9 mouse cellular contexts compared by ENCODE assay signal in the genomic region with DNA sequence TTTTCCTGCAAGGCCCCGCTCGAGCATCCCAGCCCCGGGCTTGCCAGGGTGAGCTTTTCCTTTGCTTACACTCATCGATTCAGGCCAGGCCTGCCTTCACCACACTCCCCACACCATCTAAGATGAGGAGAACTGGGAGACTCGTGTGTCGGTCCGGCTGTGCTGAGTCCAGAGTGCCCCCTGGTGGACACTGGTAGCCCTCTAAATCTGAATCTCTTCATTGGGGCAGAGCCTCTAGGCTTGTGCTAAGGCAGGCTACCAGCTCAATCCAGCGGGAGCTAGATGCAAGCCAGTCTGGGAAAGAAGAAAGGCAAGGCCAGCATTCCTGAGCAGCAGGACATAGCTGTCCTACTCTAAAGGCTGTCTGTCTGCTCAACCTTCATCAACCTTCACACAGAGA. TPM values are rescaled to one million over a fixed set of nuclear protein-coding genes. Genes with fewer than 3 reads are reported as not detected.
DNase-seq lines count a peak whose midpoint lies in the region; ATAC-seq lines count a peak whose summit lies in the region.
"Had no signal": no experiment of that assay in that cellular context is flagged by ENCODE, and none has a peak within 500 bp of the region (broad histone marks: within the 10 kb centered on the region; RNA-seq: fewer than 3 reads in every experiment).

No protein-coding gene starts in this region.

- DNase-seq in heart, adult 11 months = peak; percentile 98
- peak; percentile 88 for DNase-seq in embryonic facial prominence, embryonic 14.5 days (ENCODE audit: low spot score)
- DNase-seq in kidney, postnatal 10 days = peak; percentile 97
- DNase-seq in neural tube, embryonic 10.5 days (ENCODE audit: extremely low spot score, low spot score) = peak; percentile 86

- no peak overlapping the region for H3K27ac ChIP-seq in heart, embryonic 11.5 days (ENCODE audit: low read depth, low read length)
- no peak overlapping the region for H3K27ac ChIP-seq in embryonic facial prominence, embryonic 14.5 days (replicated peaks; ENCODE audit: low read depth, low read length)
- H3K27ac ChIP-seq in heart, embryonic 13.5 days (replicated peaks) = no peak overlapping the region
- H3K27ac ChIP-seq in liver, embryonic 12.5 days = peak overlapping the region; percentile 78
- no peak overlapping the region for H3K27ac ChIP-seq in stomach, embryonic 14.5 days (ENCODE audit: low read length)

- no peak; the same call in 1 of the 2 replicates for ATAC-seq in heart, embryonic 11.5 days (replicated peaks; ENCODE audit: insufficient number of reproducible peaks, low FRiP score, low TSS enrichment)
- ATAC-seq in embryonic facial prominence, embryonic 14.5 days (ENCODE audit: low read depth) = peak; percentile 85
- peak; percentile 39; the same call in 1 of the 2 replicates for ATAC-seq in heart, embryonic 13.5 days (ENCODE audit: extremely low read depth, insufficient number of reproducible peaks, low FRiP score, low TSS enrichment)
- ATAC-seq in liver, embryonic 12.5 days = peak; percentile 63
- peak; percentile 76 for ATAC-seq in stomach, embryonic 14.5 days (ENCODE audit: insufficient number of reproducible peaks, insufficient read depth, low FRiP score, low read depth)
- ATAC-seq: Patski had no signal

- H3K9me3 ChIP-seq in heart, embryonic 11.5 days (replicated peaks; ENCODE audit: control insufficient read depth, low read length) = no peaks in the 10 kb centered on the region
- no peaks in the 10 kb centered on the region for H3K9me3 ChIP-seq in embryonic facial prominence, embryonic 14.5 days (ENCODE audit: control insufficient read depth, low read length)
- no peaks in the 10 kb centered on the region for H3K9me3 ChIP-seq in heart, embryonic 13.5 days
- H3K9me3 ChIP-seq in liver, embryonic 12.5 days (replicated peaks) = no peaks in the 10 kb centered on the region
- no peaks in the 10 kb centered on the region for H3K9me3 ChIP-seq in stomach, embryonic 14.5 days (ENCODE audit: control insufficient read depth, low read depth, low read length)

- no peak overlapping the region for H3K4me2 ChIP-seq in heart, embryonic 11.5 days
- no peak overlapping the region for H3K4me2 ChIP-seq in embryonic facial prominence, embryonic 14.5 days (ENCODE audit: low read depth, low read length)
- H3K4me2 ChIP-seq in heart, embryonic 13.5 days = no peak overlapping the region
- no peak overlapping the region for H3K4me2 ChIP-seq in liver, embryonic 12.5 days
- H3K4me2 ChIP-seq in stomach, embryonic 14.5 days (replicated peaks; ENCODE audit: low read depth, low read length) = no peak overlapping the region

- no peaks in the 10 kb centered on the region for H3K27me3 ChIP-seq in heart, embryonic 11.5 days (ENCODE audit: control insufficient read depth, insufficient read depth, low read length)
- no peaks in the 10 kb centered on the region for H3K27me3 ChIP-seq in embryonic facial prominence, embryonic 14.5 days (replicated peaks; ENCODE audit: control insufficient read depth, insufficient read depth, low read length)
- no peaks in the 10 kb centered on the region for H3K27me3 ChIP-seq in heart, embryonic 13.5 days (replicated peaks)
- no peaks in the 10 kb centered on the region for H3K27me3 ChIP-seq in liver, embryonic 12.5 days (replicated peaks)
- no peaks in the 10 kb centered on the region for H3K27me3 ChIP-seq in stomach, embryonic 14.5 days (ENCODE audit: control insufficient read depth, insufficient read depth, low read length)
- H3K27me3 ChIP-seq: Patski had no signal

- no peak overlapping the region; the same call in 1 of the 2 replicates for H3K9ac ChIP-seq in heart, embryonic 11.5 days (ENCODE audit: low read depth, low read length)
- H3K9ac ChIP-seq in embryonic facial prominence, embryonic 14.5 days (ENCODE audit: low read depth, low read length) = peak overlapping the region; percentile 31; the same call in 1 of the 2 replicates
- H3K9ac ChIP-seq in heart, embryonic 13.5 days = 0 out of 2 replicates have a peak overlapping the region, but pooled peaks have one; percentile 37
- H3K9ac ChIP-seq in liver, embryonic 12.5 days = no peak overlapping the region
- no peak overlapping the region for H3K9ac ChIP-seq in stomach, embryonic 14.5 days (replicated peaks; ENCODE audit: low read depth, low read length)

- no peak overlapping the region for H3K4me3 ChIP-seq in heart, embryonic 11.5 days (ENCODE audit: low read depth, low read length)
- no peak overlapping the region for H3K4me3 ChIP-seq in embryonic facial prominence, embryonic 14.5 days (ENCODE audit: low read depth, low read length)
- H3K4me3 ChIP-seq in heart, embryonic 13.5 days = no peak overlapping the region
- no peak overlapping the region for H3K4me3 ChIP-seq in liver, embryonic 12.5 days
- no peak overlapping the region for H3K4me3 ChIP-seq in stomach, embryonic 14.5 days (ENCODE audit: low read depth, low read length)

- 20% methylated on average over 8 of the region's 8 CpGs for WGBS in heart, embryonic 11.5 days (ENCODE audit: insufficient replicate concordance)
- WGBS in embryonic facial prominence, embryonic 14.5 days = 20% methylated on average over 8 of the region's 8 CpGs
- WGBS in heart, embryonic 13.5 days = 15% methylated on average over 8 of the region's 8 CpGs
- 30% methylated on average over 8 of the region's 8 CpGs for WGBS in liver, embryonic 12.5 days (ENCODE audit: insufficient replicate concordance)
- 16% methylated on average over 8 of the region's 8 CpGs for WGBS in stomach, embryonic 14.5 days

- H3K36me3 ChIP-seq in heart, embryonic 11.5 days (ENCODE audit: control insufficient read depth, insufficient read depth, low read length) = peaks cover 15% of the 10 kb centered on the region; the same call in 1 of the 2 replicates
- H3K36me3 ChIP-seq in embryonic facial prominence, embryonic 14.5 days (ENCODE audit: control insufficient read depth, insufficient read depth, low read length) = peaks cover 38% of the 10 kb centered on the region
- peaks cover 48% of the 10 kb centered on the region for H3K36me3 ChIP-seq in heart, embryonic 13.5 days
- H3K36me3 ChIP-seq in liver, embryonic 12.5 days = peaks cover 81% of the 10 kb centered on the region
- H3K36me3 ChIP-seq in stomach, embryonic 14.5 days (ENCODE audit: control insufficient read depth, insufficient read depth, low read length) = peaks cover 26% of the 10 kb centered on the region

- peaks cover 25% of the 10 kb centered on the region for H3K4me1 ChIP-seq in heart, embryonic 11.5 days (ENCODE audit: control insufficient read depth, insufficient read depth, low read length)
- H3K4me1 ChIP-seq in embryonic facial prominence, embryonic 14.5 days (ENCODE audit: control insufficient read depth, insufficient read depth, low read length) = no peaks in the 10 kb centered on the region
- H3K4me1 ChIP-seq in heart, embryonic 13.5 days = peaks cover 25% of the 10 kb centered on the region
- H3K4me1 ChIP-seq in liver, embryonic 12.5 days = peaks cover 87% of the 10 kb centered on the region
- H3K4me1 ChIP-seq in stomach, embryonic 14.5 days (ENCODE audit: control insufficient read depth, insufficient read depth, low read length) = 0 out of 2 replicates have a peak, but pooled peaks cover 5% of the 10 kb centered on the region

RNA-seq across cellular contexts. Expression of a gene that starts 19.2 kb away (rescaled TPM):
- polyA plus RNA-seq in heart, embryonic 11.5 days (2014; fragmentation: Nextera tagmentation; extraction: Ambion mirVana) = 17.3 and 17.9 TPM in 2 replicates
- polyA plus RNA-seq in embryonic facial prominence, embryonic 14.5 days (2014; fragmentation: Nextera tagmentation; extraction: Ambion mirVana) = 15.2 and 16.2 TPM in 2 replicates
- 15.8 and 17.8 TPM in 2 replicates for polyA plus RNA-seq in heart, embryonic 13.5 days (2015; fragmentation: Nextera tagmentation; extraction: Ambion mirVana)
- polyA plus RNA-seq in liver, embryonic 12.5 days (2016; fragmentation: Nextera tagmentation; extraction: Ambion mirVana) = 15.5 and 18.5 TPM in 2 replicates
- polyA plus RNA-seq in stomach, embryonic 14.5 days (2014; fragmentation: Nextera tagmentation; extraction: Ambion mirVana) = 15.7 and 19.1 TPM in 2 replicates

RNA-seq across cellular contexts. Expression of a gene that starts 19.8 kb away (rescaled TPM):
- polyA plus RNA-seq in heart, embryonic 11.5 days (2014; fragmentation: Nextera tagmentation; extraction: Ambion mirVana) = 63.9 and 68.0 TPM in 2 replicates
- 26.8 and 27.4 TPM in 2 replicates for polyA plus RNA-seq in embryonic facial prominence, embryonic 14.5 days (2014; fragmentation: Nextera tagmentation; extraction: Ambion mirVana)
- 53.3 and 55.6 TPM in 2 replicates for polyA plus RNA-seq in heart, embryonic 13.5 days (2015; fragmentation: Nextera tagmentation; extraction: Ambion mirVana)
- polyA plus RNA-seq in liver, embryonic 12.5 days (2016; fragmentation: Nextera tagmentation; extraction: Ambion mirVana) = 528 and 553 TPM in 2 replicates
- 25.2 and 26.5 TPM in 2 replicates for polyA plus RNA-seq in stomach, embryonic 14.5 days (2014; fragmentation: Nextera tagmentation; extraction: Ambion mirVana)

RNA-seq across cellular contexts. Expression of a gene that starts 35.7 kb away (rescaled TPM):
- 0.23 and 0.50 TPM in 2 replicates for polyA plus RNA-seq in heart, embryonic 11.5 days (2014; fragmentation: Nextera tagmentation; extraction: Ambion mirVana)
- polyA plus RNA-seq in embryonic facial prominence, embryonic 14.5 days (2014; fragmentation: Nextera tagmentation; extraction: Ambion mirVana) = 3.1 and 4.7 TPM in 2 replicates
- polyA plus RNA-seq in heart, embryonic 13.5 days (2015; fragmentation: Nextera tagmentation; extraction: Ambion mirVana) = 0.79 and 1.0 TPM in 2 replicates
- polyA plus RNA-seq in liver, embryonic 12.5 days (2016; fragmentation: Nextera tagmentation; extraction: Ambion mirVana) = 2.4 and 3.2 TPM in 2 replicates
- 46.8 and 48.7 TPM in 2 replicates for polyA plus RNA-seq in stomach, embryonic 14.5 days (2014; fragmentation: Nextera tagmentation; extraction: Ambion mirVana)

RNA-seq across cellular contexts. Expression of a gene that starts 47.3 kb away (rescaled TPM):
- 52.5 and 60.2 TPM in 2 replicates for polyA plus RNA-seq in heart, embryonic 11.5 days (2014; fragmentation: Nextera tagmentation; extraction: Ambion mirVana)
- 65.5 and 83.4 TPM in 2 replicates for polyA plus RNA-seq in embryonic facial prominence, embryonic 14.5 days (2014; fragmentation: Nextera tagmentation; extraction: Ambion mirVana)
- polyA plus RNA-seq in heart, embryonic 13.5 days (2015; fragmentation: Nextera tagmentation; extraction: Ambion mirVana) = 50.4 and 52.4 TPM in 2 replicates
- 49.0 and 51.6 TPM in 2 replicates for polyA plus RNA-seq in liver, embryonic 12.5 days (2016; fragmentation: Nextera tagmentation; extraction: Ambion mirVana)
- polyA plus RNA-seq in stomach, embryonic 14.5 days (2014; fragmentation: Nextera tagmentation; extraction: Ambion mirVana) = 65.2 and 68.7 TPM in 2 replicates

RNA-seq across cellular contexts. Expression of a gene that starts 49.6 kb away (rescaled TPM):
- 0.07 and 0.11 TPM in 2 replicates for polyA plus RNA-seq in heart, embryonic 11.5 days (2014; fragmentation: Nextera tagmentation; extraction: Ambion mirVana)
- polyA plus RNA-seq in embryonic facial prominence, embryonic 14.5 days (2014; fragmentation: Nextera tagmentation; extraction: Ambion mirVana) = 2.1 and 2.9 TPM in 2 replicates
- polyA plus RNA-seq in heart, embryonic 13.5 days (2015; fragmentation: Nextera tagmentation; extraction: Ambion mirVana) = 0.18 and 0.21 TPM in 2 replicates
- polyA plus RNA-seq in liver, embryonic 12.5 days (2016; fragmentation: Nextera tagmentation; extraction: Ambion mirVana) = 0.15 and 0.19 TPM in 2 replicates
- 0.15 and 0.42 TPM in 2 replicates for polyA plus RNA-seq in stomach, embryonic 14.5 days (2014; fragmentation: Nextera tagmentation; extraction: Ambion mirVana)

Comparison
In these comparisons a context has a peak if more than half of its experiments do, and no peak if none do; other contexts are left out.
1. H3K9ac ChIP-seq: peak in embryonic facial prominence, embryonic 14.5 days (single experiment) and heart, embryonic 13.5 days (single experiment); none in heart, embryonic 11.5 days (single experiment), liver, embryonic 12.5 days (single experiment) and stomach, embryonic 14.5 days (single experiment).
2. Peak in every context shown above with its lines, with median percentiles within 50 percentile points of each other: DNase-seq.